Mouse (Mus musculus): Measurements from ENCODE around the gene Kbtbd3.

The Kbtbd3 gene
- long read RNA-seq, experiment 1, transcript Kbtbd3-201 (3 exons, 2,231 nt), result major isoform, 6 of 12 reads
- long read RNA-seq, experiment 1, partial matches to known transcripts, result 4 of 12 reads
- long read RNA-seq, experiment 1, other reads (novel, unspliced or antisense), result 1 of 12 reads
- long read RNA-seq, experiment 2, transcript Kbtbd3-201 (3 exons, 2,231 nt), result major isoform, 7 of 16 reads
- long read RNA-seq, experiment 2, partial matches to known transcripts, result 2 of 16 reads
- long read RNA-seq, experiment 2, other reads (novel, unspliced or antisense), result 5 of 16 reads

DNA sequence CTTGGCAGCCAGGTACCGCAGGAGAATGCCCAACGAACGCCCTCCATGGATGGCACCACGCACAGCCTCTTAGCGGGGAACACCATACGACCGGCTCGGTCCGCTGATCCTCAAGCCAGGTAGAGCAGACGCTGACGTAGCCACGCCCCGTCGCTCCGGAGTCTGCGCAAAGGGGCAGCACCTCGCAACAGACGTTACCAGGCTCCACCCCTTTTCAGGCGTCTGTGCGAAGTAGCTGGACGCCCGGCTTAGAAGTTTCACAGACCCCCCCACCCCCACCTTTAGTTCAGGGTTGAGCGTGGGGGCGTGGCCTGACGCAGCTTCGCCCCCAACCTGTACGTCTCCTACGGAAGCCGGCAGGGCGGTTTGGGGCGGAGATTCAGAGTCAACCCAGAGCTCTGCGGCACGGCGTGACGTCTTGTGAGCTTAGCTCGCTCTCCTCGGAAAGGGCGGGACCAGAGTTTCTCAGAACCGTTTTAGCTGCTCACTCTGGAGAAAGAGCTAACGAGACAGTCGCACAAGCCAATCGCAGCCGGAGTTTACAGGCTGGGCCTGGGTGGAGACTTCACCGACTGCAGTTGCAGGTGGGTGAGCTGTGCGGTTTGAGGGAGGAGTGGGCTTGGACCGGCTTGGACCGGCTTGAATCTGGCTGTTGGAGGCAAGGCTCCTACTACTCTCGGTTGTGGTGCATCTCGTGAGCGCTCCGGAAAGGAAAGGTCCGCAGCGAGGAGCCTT, at the start of gene Kbtbd3, which contains the start of gene Aasdhppt:
Gene Kbtbd3 (plus strand): TSS at position 483 of the 735 bp plus-strand sequence.
Gene Aasdhppt (minus strand): TSS at position 121 of the 735 bp plus-strand sequence.
- intact Hi-C loops (cut with DNase I), result loop anchor here (5.0 to 10.0 kb wide), 3 partner anchors 58 to 975 kb away; partner anchors contain the start of genes Alkbh8 and Msantd4

GRCm38 (mm10) chr9:4259841-4260745, 49.5 kb upstream of the Kbtbd3 start:
- intact Hi-C loops (cut with DNase I), result no loop called here

GRCm38 (mm10) chr9:4260746-4261090, 48.9 kb upstream of the Kbtbd3 start:
- intact Hi-C loops (cut with DNase I), result no loop called here

DNA sequence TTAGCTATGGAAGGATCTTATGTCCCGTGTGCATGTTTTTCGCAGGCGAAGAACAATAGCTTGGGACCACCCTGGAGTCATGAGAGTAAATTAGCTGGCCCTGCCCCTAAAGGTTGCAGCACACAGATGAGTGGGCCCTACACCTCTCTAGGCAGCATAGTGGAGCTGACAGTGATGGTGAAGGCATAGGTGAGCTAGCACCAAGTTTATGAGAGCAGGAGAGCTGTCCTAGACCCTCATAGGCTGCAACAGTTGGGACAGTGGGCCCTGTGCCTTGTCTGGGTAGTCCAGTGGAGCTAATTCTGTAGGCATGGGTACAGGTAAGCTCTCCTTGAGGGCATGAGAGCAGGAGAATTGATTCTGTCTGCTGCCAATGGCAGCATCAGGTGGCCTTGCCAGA, 42.8 kb upstream of the Kbtbd3 start:
- intact Hi-C loops (cut with DNase I), result no loop called here

DNA sequence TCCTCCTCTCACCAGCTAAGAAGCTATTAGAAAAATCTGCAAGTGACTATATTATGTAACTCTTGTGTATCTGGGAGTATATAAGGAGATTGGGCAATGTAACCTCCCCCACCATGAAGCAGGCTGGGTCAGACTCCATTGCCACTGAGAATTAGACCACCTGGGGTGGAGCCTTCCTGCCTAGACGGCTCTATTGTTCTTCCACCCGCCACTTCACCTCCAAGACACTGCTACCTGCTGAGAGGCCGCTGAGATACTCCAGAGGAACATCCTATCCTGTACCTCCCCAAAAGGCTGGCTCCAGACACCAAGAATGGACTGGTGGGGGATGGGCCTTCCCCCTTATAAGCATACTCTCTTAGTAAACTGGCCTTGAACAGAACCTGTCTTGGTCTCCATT, 25.8 kb upstream of the Kbtbd3 start:
- intact Hi-C loops (cut with DNase I), result no loop called here

- intact Hi-C loops (cut with DNase I), result loop anchor here (10.0 kb wide), 1 partner anchor 966 kb away; the partner anchor contains the start of gene Alkbh8
Measured at GRCm38 (mm10) chr9:4300466-4300865, 9.2 kb upstream of the Kbtbd3 start.

- intact Hi-C loops (cut with DNase I), result loop anchor here (5.0 to 10.0 kb wide), 2 partner anchors 72 to 970 kb away; partner anchors contain the start of genes Alkbh8 and Msantd4
Measured at GRCm38 (mm10) chr9:4304867-4305266, 4.8 kb upstream of the Kbtbd3 start.

DNA sequence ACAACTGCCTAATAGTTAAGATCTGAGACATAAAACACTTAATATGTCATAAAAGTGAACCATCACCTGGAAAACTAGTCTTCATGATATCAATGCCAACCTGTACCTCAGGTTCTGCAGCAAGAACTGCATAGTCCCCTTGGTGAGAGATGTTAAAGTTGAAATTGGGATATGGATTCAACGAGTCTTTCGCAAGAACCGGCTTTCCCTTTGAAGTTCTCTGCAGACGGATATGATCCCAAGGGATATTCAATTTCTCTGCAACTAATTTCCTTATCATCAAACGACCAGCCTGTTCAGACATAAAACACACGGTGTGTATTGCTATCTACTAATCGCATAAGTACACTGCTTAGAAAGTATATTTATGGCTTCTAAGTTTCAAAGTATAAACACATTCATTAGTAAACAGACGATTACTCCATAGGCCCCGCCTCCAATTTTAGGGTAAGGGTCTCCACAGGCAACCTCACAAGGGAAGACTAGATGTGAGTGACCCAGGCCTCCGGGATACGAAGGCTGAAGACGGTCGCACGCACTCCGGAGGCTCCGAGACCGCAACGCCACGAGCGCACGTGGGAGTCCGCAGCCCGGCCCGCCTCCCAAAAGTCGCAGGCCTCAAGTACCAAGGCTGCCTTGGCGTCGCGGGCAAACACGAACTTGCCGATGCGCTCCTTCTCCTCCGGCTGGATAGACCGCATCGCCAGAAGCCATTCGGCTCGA, 844 bp upstream of the Kbtbd3 start:
- intact Hi-C loops (cut with DNase I), result loop anchor here (5.0 to 10.0 kb wide), 2 partner anchors 69 to 974 kb away; partner anchors contain the start of genes Alkbh8 and Msantd4

DNA sequence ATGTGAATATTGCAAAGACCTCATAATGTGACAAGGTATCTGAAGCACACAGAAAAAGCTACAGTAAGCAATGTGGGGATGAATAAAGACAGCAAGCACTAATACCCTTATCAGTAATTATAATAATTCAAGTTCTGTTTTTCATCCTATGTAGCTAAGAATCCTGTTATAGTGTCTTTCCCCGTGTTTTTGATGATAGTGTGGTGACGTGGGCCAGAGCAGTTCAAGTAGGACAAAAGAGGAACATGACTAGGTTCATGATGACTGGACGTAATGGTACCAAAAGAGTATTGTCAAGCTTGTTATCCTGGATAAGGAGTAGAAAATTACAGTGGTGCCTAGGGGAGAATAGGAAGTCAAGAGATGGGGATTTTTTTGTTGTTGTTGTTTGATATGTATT, 1.1 kb downstream of the Kbtbd3 start:
- intact Hi-C loops (cut with DNase I), result loop anchor here (5.0 kb wide), 1 partner anchor 57 kb away; no protein-coding TSS in a partner anchor

- intact Hi-C loops (cut with DNase I), result loop anchor here (5.0 kb wide), 1 partner anchor 56 kb away; no protein-coding TSS in a partner anchor
Measured at GRCm38 (mm10) chr9:4311162-4311561, 1.5 kb downstream of the Kbtbd3 start.

- intact Hi-C loops (cut with DNase I), result loop anchor here (5.0 kb wide), 1 partner anchor 53 kb away; no protein-coding TSS in a partner anchor
Measured at GRCm38 (mm10) chr9:4313946-4314345, 4.3 kb downstream of the Kbtbd3 start.

- intact Hi-C loops (cut with DNase I), result no loop called here
Measured at GRCm38 (mm10) chr9:4315746-4316145, 6.1 kb downstream of the Kbtbd3 start.

GRCm38 (mm10) chr9:4318939-4319721, 9.5 kb downstream of the Kbtbd3 start:
- intact Hi-C loops (cut with DNase I), result no loop called here

- intact Hi-C loops (cut with DNase I), result no loop called here
Measured at GRCm38 (mm10) chr9:4353163-4353562, 43.5 kb downstream of the Kbtbd3 start.

- intact Hi-C loops (cut with DNase I), result loop anchor here (5.0 kb wide), 1 partner anchor 69 kb away; the partner anchor contains the start of genes Aasdhppt and Kbtbd3
Measured at GRCm38 (mm10) chr9:4375828-4376639, 66.4 kb downstream of the Kbtbd3 start, which contains the start of gene Msantd4. TSS of gene Msantd4 (plus strand) at chr9:4376562.

DNA sequence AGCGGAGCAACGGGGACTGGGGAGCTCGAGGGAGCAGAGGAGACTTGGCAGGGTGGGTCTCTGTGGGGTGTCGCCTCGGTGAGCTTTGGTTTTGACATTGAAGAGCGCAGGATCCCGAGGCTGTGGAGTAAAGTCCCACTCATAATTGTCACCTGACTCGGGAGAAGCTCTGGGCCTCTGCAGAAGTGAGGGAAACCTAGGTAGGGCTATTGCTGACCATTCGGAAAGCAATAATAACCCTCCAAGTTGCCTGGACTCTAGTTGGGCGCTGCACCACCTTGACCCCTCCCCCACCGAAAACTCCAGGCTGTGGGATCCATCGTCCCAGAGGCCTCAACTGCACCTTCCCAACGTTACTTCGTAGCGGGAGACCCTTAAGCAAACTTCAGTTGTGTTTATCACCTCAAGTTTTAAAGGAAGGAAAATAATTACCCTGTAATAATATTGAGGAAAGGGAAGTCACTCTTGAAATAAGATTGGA, 67.0 kb downstream of the Kbtbd3 start:
- intact Hi-C loops (cut with DNase I), result loop anchor here (5.0 kb wide), 1 partner anchor 69 kb away; the partner anchor contains the start of genes Aasdhppt and Kbtbd3

Measured in adrenal gland (tissue).